Mouse (Mus musculus) megakaryocyte, embryonic 14.5 days (primary cell): ENCODE measurements around the gene Phf1.

Experiments
- FLI1 ChIP-seq: IDR thresholded peaks from 2 replicates; pipeline ENCODE4 v1.6.1; 2012; ENCODE audit warnings: low read length, inconsistent platforms, mixed read lengths
- GATA1 ChIP-seq: IDR thresholded peaks from 3 replicates; pipeline ENCODE4 v1.6.1; 2012; ENCODE audit warnings: mixed read lengths, low read length, inconsistent platforms, borderline replicate concordance

DNA sequence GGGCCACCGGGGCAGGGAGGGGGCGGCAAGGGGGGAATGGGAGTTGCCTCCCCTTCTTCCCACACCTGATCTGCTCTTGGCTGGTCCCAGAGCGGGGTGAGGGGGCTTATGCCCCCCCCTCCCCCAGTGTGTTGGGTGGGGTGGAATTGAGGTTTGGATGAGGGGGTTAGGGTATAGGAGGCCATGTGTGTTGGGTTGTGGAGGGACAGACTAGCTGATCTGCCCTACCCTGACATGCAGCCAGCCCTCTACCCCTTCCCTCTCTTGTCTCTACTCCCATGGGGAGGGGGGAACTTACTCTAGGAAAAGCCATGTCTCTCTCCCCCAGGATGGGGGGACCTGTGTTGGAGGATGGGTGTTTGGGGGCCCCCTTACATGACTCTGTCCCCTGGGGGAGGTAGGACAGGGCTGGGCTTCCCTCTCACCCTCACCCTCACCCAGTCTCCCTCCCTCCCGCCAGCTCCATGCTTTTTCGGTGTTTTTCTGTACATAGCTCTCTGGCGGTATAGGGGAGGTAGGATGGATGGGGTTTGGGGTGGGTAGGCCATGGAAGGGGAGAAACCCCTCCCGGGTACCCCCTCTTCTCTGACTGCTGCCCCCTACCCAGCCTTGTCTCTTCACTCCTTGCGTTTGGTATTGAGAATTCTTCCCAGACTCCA, 38.5 kb downstream of the Phf1 start:
- TF ChIP-seq GATA1 (no peak), FLI1 (no peak)
